Mouse (Mus musculus) B cell, adult 62 days (primary cell): ENCODE measurements around the gene Rfpl4. TPM values are rescaled to one million over a fixed set of nuclear protein-coding genes. Genes with fewer than 3 reads are reported as not detected.

ENCODE experiments used
- total RNA-seq: library from RNA; stranded (reverse); gene quantifications from 4 replicates; pipeline ENCODE4 v1.2.4, GENCODE M21; 2023

Gene Rfpl4
- not detected in 4 replicates for total RNA-seq

DNA sequence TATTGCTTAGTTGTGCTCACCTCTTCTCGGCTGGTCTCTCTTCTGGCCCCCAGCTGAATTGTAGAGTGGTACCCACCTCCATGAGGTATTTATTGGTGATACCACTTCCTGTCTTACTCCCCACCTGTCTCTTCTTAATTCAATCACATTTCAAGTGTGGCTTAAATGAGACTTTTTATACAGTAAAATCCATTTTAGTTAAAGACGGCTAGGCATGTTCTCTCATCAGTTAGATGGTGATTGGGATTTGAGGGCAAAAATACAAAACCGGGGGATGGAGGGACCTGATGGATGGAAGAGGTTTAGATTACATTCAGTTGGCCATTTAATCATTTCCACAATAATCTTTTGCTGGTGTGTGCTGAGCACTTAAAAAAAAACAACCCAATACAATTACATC lies at the start of gene Rfpl4:
Gene Rfpl4 (minus strand): TSS at position 101 of the 400 bp plus-strand sequence.

DNA sequence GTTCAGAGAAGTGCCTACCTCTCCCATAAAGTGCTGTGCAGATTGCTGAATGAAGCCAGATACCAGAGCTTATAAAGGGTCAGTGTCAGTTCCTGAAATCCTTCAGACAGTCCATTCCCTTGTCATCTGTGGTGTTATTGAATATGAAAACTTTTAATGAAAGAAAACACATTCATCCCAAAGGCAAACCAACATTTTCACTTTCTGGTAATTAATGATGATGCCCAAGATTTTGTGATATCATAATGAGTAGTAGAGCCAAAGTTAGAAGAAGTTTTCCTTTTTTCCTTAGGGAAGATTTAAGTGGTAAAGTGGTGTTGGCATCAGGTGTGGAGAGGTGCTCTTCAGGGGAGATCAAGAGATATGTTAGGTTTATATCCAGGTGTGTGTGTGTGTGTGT lies 32.8 kb upstream of the Rfpl4 start, which contains the start of gene Vmn1r55:
Gene Vmn1r55 (minus strand): TSS at position 101 of the 400 bp plus-strand sequence.

DNA sequence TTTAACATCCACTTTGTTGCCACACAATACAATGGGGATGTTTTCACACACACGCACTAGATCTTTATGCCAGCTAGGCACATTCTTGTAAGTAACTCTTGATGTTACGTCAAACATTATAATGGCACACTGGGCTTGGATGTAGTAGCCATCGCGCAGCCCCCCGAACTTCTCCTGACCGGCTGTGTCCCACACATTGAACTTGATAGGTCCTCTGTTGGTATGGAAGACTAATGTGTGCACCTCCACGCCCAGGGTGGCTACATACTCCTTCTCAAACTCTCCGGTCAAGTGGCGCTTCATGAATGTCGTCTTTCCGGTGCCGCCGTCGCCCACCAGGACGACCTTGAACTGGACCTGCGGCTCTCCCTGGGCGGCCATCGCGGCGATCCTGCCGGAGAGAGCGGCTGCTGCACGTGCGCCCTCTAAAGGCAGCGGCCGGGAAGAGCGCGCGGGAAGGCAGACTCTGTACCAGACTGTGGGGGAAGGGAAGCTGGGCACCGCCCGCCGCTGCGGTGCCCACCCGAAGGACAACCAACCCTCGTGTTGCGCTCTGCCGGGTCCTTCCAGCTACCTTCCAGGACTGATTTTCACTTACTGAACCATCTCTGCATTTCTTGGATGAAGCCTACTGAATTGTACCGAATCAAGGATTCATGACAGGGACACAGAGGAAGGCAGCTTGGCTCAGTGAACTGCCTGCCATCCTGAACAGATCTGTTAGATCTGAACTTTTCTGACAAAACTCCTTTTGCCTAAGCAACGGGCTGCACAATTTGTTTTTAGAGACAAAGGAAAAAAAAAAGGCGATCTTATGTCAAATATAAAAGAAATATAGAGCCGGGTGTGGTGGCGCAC lies 9.0 kb upstream of the Rfpl4 start, which contains the start of gene Rasl2-9:
Gene Rasl2-9 (minus strand): TSS at position 402 of the 858 bp plus-strand sequence.

DNA sequence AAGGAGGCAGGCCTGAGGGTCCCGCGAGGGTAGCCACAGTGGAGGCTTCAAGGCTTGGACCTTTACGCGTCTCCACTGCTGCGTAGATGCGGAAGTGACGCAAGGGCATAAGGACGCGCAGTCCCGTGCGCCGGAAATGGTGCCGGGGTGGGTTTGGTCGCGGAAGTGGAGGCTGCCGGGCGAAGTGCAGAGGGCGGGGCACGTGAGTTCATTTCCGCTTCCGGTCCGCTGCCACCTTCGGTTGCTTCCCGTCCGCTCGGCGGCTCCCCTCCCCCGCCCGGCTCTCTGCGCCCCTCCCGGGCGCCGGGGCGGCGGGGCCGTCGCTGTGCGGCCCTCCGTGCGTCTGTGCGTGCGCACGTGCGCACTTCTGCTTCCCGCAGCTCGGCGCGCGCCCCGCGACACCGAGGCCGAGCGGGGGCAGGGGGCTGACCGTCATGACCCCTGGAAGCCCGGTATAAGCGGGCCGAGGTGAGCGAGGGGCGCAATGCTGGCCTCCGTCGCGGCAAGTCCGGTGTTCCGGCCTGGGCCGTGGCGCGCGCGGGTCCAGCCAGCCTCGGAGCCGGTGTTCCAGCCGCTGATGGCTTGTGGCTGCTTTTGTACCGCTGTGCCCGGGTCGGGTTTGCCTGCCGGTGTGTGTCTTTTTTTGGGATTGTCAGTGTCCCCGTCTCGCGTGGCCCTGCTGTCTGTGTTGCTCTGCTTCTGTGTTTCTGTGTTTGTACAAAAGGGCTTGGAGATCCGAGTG lies 36.6 kb downstream of the Rfpl4 start, which contains the start of gene Epn1:
Gene Epn1 (plus strand): TSS at position 226 of the 742 bp plus-strand sequence.

DNA sequence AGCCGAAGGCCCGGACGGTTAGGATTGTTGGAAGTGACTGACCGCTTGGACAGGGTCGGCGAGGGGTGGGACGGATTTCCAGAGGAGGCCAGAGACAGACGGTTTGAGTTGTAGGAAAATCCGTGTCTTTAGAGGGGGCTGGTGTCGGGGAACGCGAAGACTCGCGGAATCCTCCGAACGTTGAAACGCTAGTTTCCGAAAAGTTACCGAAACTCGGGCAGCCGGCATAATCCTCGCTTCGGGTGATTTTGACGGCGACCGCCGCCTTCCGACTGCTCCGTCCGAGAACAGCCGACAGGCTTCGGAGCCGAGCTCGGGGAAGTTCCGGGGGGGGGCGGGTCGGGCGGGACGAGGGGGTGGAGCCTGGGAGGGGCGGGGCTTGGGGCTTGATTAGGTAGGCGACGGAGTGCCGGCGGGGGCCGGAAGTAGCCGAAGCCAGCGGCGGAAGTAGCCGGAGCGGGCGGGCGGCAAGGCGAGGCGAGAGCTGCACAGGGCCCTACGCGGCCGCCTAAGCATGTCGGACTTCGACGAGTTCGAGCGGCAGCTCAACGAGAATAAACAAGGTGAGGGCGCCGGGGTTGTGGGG lies 54.9 kb downstream of the Rfpl4 start, which contains the start of gene U2af2:
Gene U2af2 (plus strand): TSS at position 370 of the 586 bp plus-strand sequence.

Other genes with a start within 250 kb of the Rfpl4 start
- 4.3 to 9.7 TPM (median 6.8 TPM) in 4 replicates for gene Isoc2b, start 246.7 kb downstream of the Rfpl4 start, total RNA-seq
- 9.9 to 14.2 TPM (median 11.8 TPM) in 4 replicates for gene Isoc2a, start 239.8 kb downstream of the Rfpl4 start, total RNA-seq
- not detected in 4 replicates for gene Gm36210, start 210.4 kb downstream of the Rfpl4 start, total RNA-seq
- gene Zfp628, start 201.7 kb downstream of the Rfpl4 start, total RNA-seq, result 36.3 to 42.6 TPM (median 37.9 TPM) in 4 replicates
- 9.0 to 12.9 TPM (median 10.2 TPM) in 4 replicates for gene Nat14, start 194.9 kb downstream of the Rfpl4 start, total RNA-seq
- 0.21 to 0.63 TPM (median 0.42 TPM) in 4 replicates for gene Ssc5d, start 191.2 kb downstream of the Rfpl4 start, total RNA-seq
- 0.51 to 1.9 TPM (median 0.61 TPM) in 3 of 4 replicates, not detected in the other for gene Sbk2, start 152.5 kb downstream of the Rfpl4 start, total RNA-seq
- gene Sbk3, start 145.8 kb downstream of the Rfpl4 start, total RNA-seq, result not detected in 4 replicates
- 15.7 to 19.2 TPM (median 16.5 TPM) in 4 replicates for gene Zfp579, start 120.8 kb downstream of the Rfpl4 start, total RNA-seq
- gene Zfp524, start 102.5 kb downstream of the Rfpl4 start, total RNA-seq, result 7.0 to 8.3 TPM (median 7.6 TPM) in 4 replicates
- 58.3 to 66.2 TPM (median 62.1 TPM) in 4 replicates for gene Fiz1, start 102.3 kb downstream of the Rfpl4 start, total RNA-seq
- gene Gm44973, start 101.5 kb downstream of the Rfpl4 start, total RNA-seq, result not detected in 4 replicates
- gene Zfp865, start 96.6 kb downstream of the Rfpl4 start, total RNA-seq, result 48.6 to 50.4 TPM (median 49.4 TPM) in 4 replicates
- not detected in 4 replicates for gene Ccdc106, start 96.4 kb downstream of the Rfpl4 start, total RNA-seq
- not detected in 4 replicates for gene 4632433K11Rik, start 82.8 kb downstream of the Rfpl4 start, total RNA-seq
- gene Zfp784, start 78.5 kb downstream of the Rfpl4 start, total RNA-seq, result 7.6 to 8.5 TPM (median 8.3 TPM) in 4 replicates
- gene Zfp580, start 65.4 kb downstream of the Rfpl4 start, total RNA-seq, result 2.5 to 3.6 TPM (median 3.3 TPM) in 4 replicates
- 540 to 584 TPM (median 566 TPM) in 4 replicates for gene U2af2, start 54.8 kb downstream of the Rfpl4 start, total RNA-seq
- 197 to 224 TPM (median 210 TPM) in 4 replicates for gene Epn1, start 36.7 kb downstream of the Rfpl4 start, total RNA-seq
- 0.56 to 1.6 TPM (median 1.2 TPM) in 3 of 4 replicates, not detected in the other for gene Rasl2-9, start 9.0 kb upstream of the Rfpl4 start, total RNA-seq
- not detected in 4 replicates for gene Vmn1r55, start 32.7 kb upstream of the Rfpl4 start, total RNA-seq
- gene Vmn1r56, start 79.8 kb upstream of the Rfpl4 start, total RNA-seq, result not detected in 4 replicates
- gene Vmn1r57, start 101.5 kb upstream of the Rfpl4 start, total RNA-seq, result not detected in 4 replicates
- gene Gm5065, start 233.6 kb upstream of the Rfpl4 start, total RNA-seq, result not detected in 4 replicates
- not detected in 4 replicates for gene Nlrp2, start 234.1 kb upstream of the Rfpl4 start, total RNA-seq